Mouse (Mus musculus): ENCODE measurements at regions not wholly inside any gene's neighbourhood (a gene's known extent, or its start where the extent isn't known, plus 50 kb on each side); places are given as distances from the start of the nearest gene placed in this dataset.
"Not testable (repeated sequence)": the region's sequence is repeated elsewhere in the genome, so short reads cannot be mapped to it uniquely, and the experiment has no call there.

GRCm38 (mm10) chr6:70160442-70160841 is 631.6 kb downstream of the Rpia start:
- Histone ChIP-seq H3K36me3 (ENCODE audit: control insufficient read depth, insufficient read depth, low read length) (no peaks in the 10 kb centered on the region), H3K27me3 (ENCODE audit: control insufficient read depth, insufficient read depth, low read length) (no peaks in the 10 kb centered on the region), H3K4me3 (ENCODE audit: control insufficient read depth, low read depth, low read length) (no peak overlapping the region), H3K27ac (ENCODE audit: control insufficient read depth, insufficient read depth, low read depth, low read length) (no peak overlapping the region), H3K4me1 (ENCODE audit: control insufficient read depth, insufficient read depth, low read length) (no peaks in the 10 kb centered on the region)
- no peak for TF ChIP-seq CTCF (IDR thresholded peaks at IDR 0.05; ENCODE audit: control insufficient read depth, insufficient read depth, insufficient replicate concordance, low read depth, low read length)
- no peak for TF ChIP-seq POLR2A (IDR thresholded peaks at IDR 0.05; ENCODE audit: control insufficient read depth, low read depth, low read length)

GRCm38 (mm10) chr6:70155771-70156170 is 636.3 kb downstream of the Rpia start:
- not testable (repeated sequence) for H3K36me3 ChIP-seq (ENCODE audit: control insufficient read depth, insufficient read depth, low read length); H3K27me3 ChIP-seq (ENCODE audit: control insufficient read depth, insufficient read depth, low read length); H3K27ac ChIP-seq (ENCODE audit: control insufficient read depth, insufficient read depth, low read depth, low read length); H3K4me3 ChIP-seq (ENCODE audit: control insufficient read depth, low read depth, low read length); H3K4me1 ChIP-seq (ENCODE audit: control insufficient read depth, insufficient read depth, low read length)

DNA sequence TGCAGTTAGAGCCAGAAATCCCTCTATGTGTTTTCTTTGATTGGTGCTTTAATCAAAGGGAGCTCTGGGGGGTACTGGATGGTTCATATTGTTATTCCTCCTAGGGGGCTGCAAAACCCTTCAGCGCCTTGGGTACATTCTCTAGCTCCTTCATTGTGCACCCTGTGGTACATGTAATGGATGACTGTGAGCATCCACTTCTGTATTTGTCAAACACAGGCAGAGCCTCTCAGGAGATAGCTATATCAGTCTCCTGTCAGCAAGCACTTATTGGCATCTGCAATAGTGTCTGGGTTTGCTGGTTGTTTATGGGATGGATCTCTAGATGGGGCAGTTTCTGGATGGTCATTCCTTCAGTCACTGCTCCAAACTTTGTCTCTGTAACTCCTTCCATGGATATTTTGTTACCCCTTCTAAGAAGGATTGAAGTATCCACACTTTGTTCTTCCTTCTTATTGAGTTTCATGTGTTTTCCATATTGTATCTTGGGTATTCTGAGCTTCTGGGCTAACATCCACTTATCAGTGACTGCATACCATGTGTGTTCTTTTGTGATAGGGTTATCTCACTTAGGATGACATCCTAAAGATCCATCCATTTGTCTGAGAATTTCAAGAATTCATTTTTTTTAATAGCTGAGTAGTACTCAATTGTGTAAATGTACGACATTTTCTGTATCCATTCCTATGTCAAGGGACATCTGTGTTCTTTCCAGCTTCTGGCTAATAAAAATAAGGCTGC is 640.8 kb downstream of the Rpia start:
- H3K4me3 ChIP-seq (ENCODE audit: control insufficient read depth, low read depth, low read length); H3K27me3 ChIP-seq (ENCODE audit: control insufficient read depth, insufficient read depth, low read length); H3K4me1 ChIP-seq (ENCODE audit: control insufficient read depth, insufficient read depth, low read length); H3K36me3 ChIP-seq (ENCODE audit: control insufficient read depth, insufficient read depth, low read length); H3K27ac ChIP-seq (ENCODE audit: control insufficient read depth, insufficient read depth, low read depth, low read length): not testable (repeated sequence)

DNA sequence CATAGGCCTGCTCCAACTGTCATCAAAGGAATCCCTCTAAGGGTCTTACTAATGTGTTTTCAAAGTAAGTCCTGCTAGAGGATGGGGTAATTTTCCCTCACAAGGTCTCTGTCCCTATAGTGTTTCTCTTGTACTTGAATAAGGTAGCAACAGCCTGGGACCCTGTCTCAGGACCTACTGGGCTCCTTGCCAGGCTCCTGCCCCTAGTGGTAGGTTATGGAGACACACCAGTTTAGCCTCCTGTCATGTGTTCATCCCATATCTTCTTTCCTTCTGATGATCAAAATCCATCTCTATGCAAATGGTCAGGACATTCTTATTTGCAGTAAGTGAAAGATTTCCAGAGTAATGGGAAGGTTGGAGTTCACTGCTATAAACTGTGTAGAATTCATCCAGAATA is 645.0 kb downstream of the Rpia start:
- TF ChIP-seq POLR2A (IDR thresholded peaks at IDR 0.05; ENCODE audit: control insufficient read depth, low read depth, low read length) (no peak), CTCF (IDR thresholded peaks at IDR 0.05; ENCODE audit: control insufficient read depth, insufficient read depth, insufficient replicate concordance, low read depth, low read length) (peak; percentile 38; the same call in 1 of the 2 replicates)
- Histone ChIP-seq H3K27ac (ENCODE audit: control insufficient read depth, insufficient read depth, low read depth, low read length) (no peak overlapping the region), H3K36me3 (ENCODE audit: control insufficient read depth, insufficient read depth, low read length) (no peaks in the 10 kb centered on the region), H3K27me3 (ENCODE audit: control insufficient read depth, insufficient read depth, low read length) (no peaks in the 10 kb centered on the region), H3K4me1 (ENCODE audit: control insufficient read depth, insufficient read depth, low read length) (no peaks in the 10 kb centered on the region), H3K4me3 (ENCODE audit: control insufficient read depth, low read depth, low read length) (no peak overlapping the region)

DNA sequence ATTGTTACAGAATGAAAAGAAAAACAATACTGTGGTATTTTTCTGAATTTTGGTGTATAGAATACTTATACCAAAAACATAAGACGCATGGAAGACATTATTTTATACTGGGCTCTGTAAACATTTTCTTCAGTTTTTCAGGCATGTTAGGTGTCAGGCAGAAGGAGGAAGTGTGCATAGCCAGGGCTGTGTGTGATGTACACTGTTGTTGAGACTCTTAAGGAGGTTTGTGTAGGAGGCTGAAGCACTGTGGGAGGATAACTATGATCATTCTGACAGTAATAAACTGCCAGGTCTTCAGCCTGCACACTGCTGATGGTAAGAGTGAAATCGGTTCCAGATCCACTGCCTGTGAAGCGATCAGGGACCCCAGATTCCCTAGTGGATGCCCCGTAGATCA is 648.7 kb downstream of the Rpia start:
- not testable (repeated sequence) for H3K27me3 ChIP-seq (ENCODE audit: control insufficient read depth, insufficient read depth, low read length); H3K4me3 ChIP-seq (ENCODE audit: control insufficient read depth, low read depth, low read length); H3K36me3 ChIP-seq (ENCODE audit: control insufficient read depth, insufficient read depth, low read length)

DNA sequence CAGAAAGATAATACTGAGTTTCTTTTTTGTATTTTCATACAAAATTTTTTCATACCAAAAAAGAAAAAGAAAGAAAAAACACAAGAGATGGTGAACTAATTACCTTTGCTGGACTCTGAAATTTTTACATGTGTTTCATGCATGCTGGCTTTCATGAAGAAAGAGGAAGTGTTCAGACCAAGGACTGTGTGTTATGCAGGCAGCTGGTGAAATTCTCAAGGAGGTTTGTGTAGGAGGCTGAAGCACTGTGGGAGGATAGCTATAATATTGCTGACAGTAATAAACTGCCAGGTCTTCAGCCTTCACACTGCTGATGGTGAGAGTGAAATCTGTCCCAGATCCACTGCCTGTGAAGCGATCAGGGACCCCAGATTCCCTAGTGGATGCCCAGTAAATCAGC is 675.2 kb downstream of the Rpia start:
- H3K36me3 ChIP-seq (ENCODE audit: control insufficient read depth, insufficient read depth, low read length) = no peaks in the 10 kb centered on the region
- no peaks in the 10 kb centered on the region for H3K27me3 ChIP-seq (ENCODE audit: control insufficient read depth, insufficient read depth, low read length)
- H3K4me3 ChIP-seq (ENCODE audit: control insufficient read depth, low read depth, low read length) = no peak overlapping the region
- no peak overlapping the region for H3K27ac ChIP-seq (ENCODE audit: control insufficient read depth, insufficient read depth, low read depth, low read length)
- H3K4me1 ChIP-seq (ENCODE audit: control insufficient read depth, insufficient read depth, low read length) = no peaks in the 10 kb centered on the region
- no peak for TF ChIP-seq POLR2A (IDR thresholded peaks at IDR 0.05; ENCODE audit: control insufficient read depth, low read depth, low read length)
- no peak for TF ChIP-seq CTCF (IDR thresholded peaks at IDR 0.05; ENCODE audit: control insufficient read depth, insufficient read depth, insufficient replicate concordance, low read depth, low read length)

More for the DNA sequence above, 648.7 kb downstream of the Rpia start:
- H3K4me1 ChIP-seq (ENCODE audit: control insufficient read depth, insufficient read depth, low read length); H3K27ac ChIP-seq (ENCODE audit: control insufficient read depth, insufficient read depth, low read depth, low read length): not testable (repeated sequence)

- Histone ChIP-seq H3K4me1 (ENCODE audit: control insufficient read depth, insufficient read depth, low read length) (no peaks in the 10 kb centered on the region), H3K36me3 (ENCODE audit: control insufficient read depth, insufficient read depth, low read length) (no peaks in the 10 kb centered on the region), H3K27ac (ENCODE audit: control insufficient read depth, insufficient read depth, low read depth, low read length) (no peak overlapping the region), H3K27me3 (ENCODE audit: control insufficient read depth, insufficient read depth, low read length) (no peaks in the 10 kb centered on the region), H3K4me3 (ENCODE audit: control insufficient read depth, low read depth, low read length) (no peak overlapping the region)
- TF ChIP-seq POLR2A (IDR thresholded peaks at IDR 0.05; ENCODE audit: control insufficient read depth, low read depth, low read length) = no peak
- no peak for TF ChIP-seq CTCF (IDR thresholded peaks at IDR 0.05; ENCODE audit: control insufficient read depth, insufficient read depth, insufficient replicate concordance, low read depth, low read length)
These were observed 680.1 kb downstream of the Rpia start for GRCm38 (mm10) chr6:70111892-70112291.

GRCm38 (mm10) chr6:70109412-70109811 is 682.6 kb downstream of the Rpia start:
- H3K4me1 ChIP-seq (ENCODE audit: control insufficient read depth, insufficient read depth, low read length); H3K27me3 ChIP-seq (ENCODE audit: control insufficient read depth, insufficient read depth, low read length); H3K36me3 ChIP-seq (ENCODE audit: control insufficient read depth, insufficient read depth, low read length); H3K27ac ChIP-seq (ENCODE audit: control insufficient read depth, insufficient read depth, low read depth, low read length); H3K4me3 ChIP-seq (ENCODE audit: control insufficient read depth, low read depth, low read length): not testable (repeated sequence)

Measured in testis, adult 2 months (tissue).